Mouse (Mus musculus) midbrain, postnatal 0 days (tissue): Measurements from ENCODE around the gene Ern1. TPM values are rescaled to one million over a fixed set of nuclear protein-coding genes. Genes with fewer than 3 reads are reported as not detected.

ENCODE experiments used
- ATAC-seq: fragments of 200-750 bp; cut with Nextera tagmentation; 2 replicates; pipeline ENCODE4 v1.8.0; 2017; ENCODE audit warnings: moderate number of reproducible peaks, mild to moderate bottlenecking, moderate TSS enrichment, moderate library complexity; ENCODE audit not compliant: low FRiP score
- DNase-seq: peaks from one replicate; pipeline ENCODE4 v3.0.0-alpha.2; 2015; ENCODE audit warnings: low spot score
- H3K27ac ChIP-seq: fragments of 300-500 bp; sonication (generic); 2 replicates; pipeline ENCODE4 v1.5.1; 2014; ENCODE audit warnings: low read depth, mild to moderate bottlenecking, low read length, mixed read lengths
- H3K27me3 ChIP-seq: fragments of 300-500 bp; sonication (generic); 2 replicates; pipeline ENCODE4 v1.6.1; 2014; ENCODE audit warnings: low read length, control low read depth, mixed read lengths; ENCODE audit not compliant: insufficient read depth
- H3K36me3 ChIP-seq: fragments of 300-500 bp; sonication (generic); 2 replicates; pipeline ENCODE4 v1.6.1; 2014; ENCODE audit warnings: low read length, control low read depth, mixed read lengths; ENCODE audit not compliant: insufficient read depth
- H3K4me1 ChIP-seq: fragments of 300-500 bp; sonication (generic); 2 replicates; pipeline ENCODE4 v1.6.1; 2014; ENCODE audit warnings: mild to moderate bottlenecking, control low read depth, antibody characterized with exemption, low read length, mixed read lengths; ENCODE audit not compliant: insufficient read depth
- H3K4me2 ChIP-seq: fragments of 300-500 bp; sonication (generic); 2 replicates; pipeline ENCODE4 v1.6.1; 2014; ENCODE audit warnings: low read depth, mild to moderate bottlenecking, low read length, mixed read lengths; ENCODE audit not compliant: poor library complexity, severe bottlenecking
- H3K4me3 ChIP-seq: fragments of 300-500 bp; sonication (generic); 2 replicates; pipeline ENCODE4 v1.5.1; 2014; ENCODE audit warnings: low read depth, mild to moderate bottlenecking, low read length, moderate library complexity
- H3K9ac ChIP-seq: fragments of 300-500 bp; sonication (generic); replicated peaks from 2 replicates; pipeline ENCODE4 v1.6.1; 2014; ENCODE audit warnings: mild to moderate bottlenecking, low read length, moderate library complexity, mixed read lengths; ENCODE audit not compliant: poor library complexity, severe bottlenecking
- H3K9me3 ChIP-seq: fragments of 300-500 bp; sonication (generic); 2 replicates; pipeline ENCODE4 v1.6.1; 2016; ENCODE audit warnings: low read length, control low read depth
- CTCF ChIP-seq: IDR thresholded peaks from 2 replicates; pipeline ENCODE4 v1.5.1; 2016; ENCODE audit warnings: antibody characterized with exemption, mild to moderate bottlenecking
- WGBS: fragments of 180-500 bp; shearing (Covaris S2); extraction: QIAGEN DNeasy Blood & Tissue Kit; methylation state at CpG from one replicate; pipeline ENCODE4 v1.1.7; 2014; 5-methylcytosine and 5-hydroxymethylcytosine counted together
- polyA plus RNA-seq: library from polyadenylated mRNA; unstranded; fragments of >200 nt; fragmentation: Nextera tagmentation; extraction: Ambion mirVana; gene quantifications from 2 replicates; pipeline ENCODE4 v1.2.1, GENCODE M21; 2015
- total RNA-seq: library from RNA; depleted of rRNA; stranded (reverse); fragments of >200 nt; gene quantifications from 2 replicates; pipeline ENCODE4 v1.2.3, GENCODE M21; 2014; rRNA removed

Gene Ern1
- total RNA-seq (10.1 and 10.3 TPM in 2 replicates), polyA plus RNA-seq (2.2 and 3.7 TPM in 2 replicates)

- Histone ChIP-seq H3K9ac (peak within 1 kb of the TSS; percentile 81), H3K9me3 (no peaks in the 10 kb centered on the region), H3K4me2 (peak within 1 kb of the TSS; percentile 87), H3K27me3 (no peaks in the 10 kb centered on the region), H3K27ac (peak within 1 kb of the TSS; percentile 76), H3K4me1 (no peaks in the 10 kb centered on the region; the same call in 1 of the 2 replicates), H3K36me3 (no peaks in the 10 kb centered on the region), H3K4me3 (peak within 1 kb of the TSS; percentile 97)
- DNase-seq (peak; percentile 93), ATAC-seq (peak; percentile 95)
- no peak for TF ChIP-seq CTCF
- WGBS, result under 1% methylated on average over 28 of the region's 28 CpGs
Measured at GRCm38 (mm10) chr11:106487733-106488115, at the start of gene Ern1. Gene Ern1 (minus strand): TSS chr11:106487852.

- Histone ChIP-seq H3K27me3 (no peaks in the 10 kb centered on the region), H3K4me2 (no peak overlapping the region), H3K9ac (peak overlapping the region; percentile 42), H3K27ac (peak overlapping the region; percentile 70), H3K36me3 (peaks cover 11% of the 10 kb centered on the region; the same call in 1 of the 2 replicates), H3K4me1 (peaks cover 4% of the 10 kb centered on the region; the same call in 1 of the 2 replicates), H3K4me3 (no peak overlapping the region), H3K9me3 (no peaks in the 10 kb centered on the region)
- 16% methylated on average over 11 of the region's 11 CpGs for WGBS
- TF ChIP-seq CTCF, result no peak
- DNase-seq, result no peak
- ATAC-seq, result peak; percentile 66; the same call in 1 of the 2 replicates
Measured at GRCm38 (mm10) chr11:106536253-106536912, 48.7 kb upstream of the Ern1 start.

GRCm38 (mm10) chr11:106535660-106536252 is 48.1 kb upstream of the Ern1 start:
- Histone ChIP-seq H3K9ac (no peak overlapping the region), H3K9me3 (no peaks in the 10 kb centered on the region), H3K4me3 (no peak overlapping the region), H3K36me3 (peaks cover 12% of the 10 kb centered on the region; the same call in 1 of the 2 replicates), H3K27ac (peak overlapping the region; percentile 70), H3K4me2 (no peak overlapping the region), H3K27me3 (no peaks in the 10 kb centered on the region), H3K4me1 (peaks cover 4% of the 10 kb centered on the region; the same call in 1 of the 2 replicates)
- 84% methylated on average over 9 of the region's 9 CpGs for WGBS
- ATAC-seq (peak; percentile 47; the same call in 1 of the 2 replicates), DNase-seq (no peak)
- TF ChIP-seq CTCF, result no peak

- ATAC-seq, result no peak
- 63% methylated on average over 9 of the region's 9 CpGs for WGBS
- H3K36me3 ChIP-seq, result peaks cover 12% of the 10 kb centered on the region; the same call in 1 of the 2 replicates
- no peak overlapping the region for H3K9ac ChIP-seq
- H3K9me3 ChIP-seq, result no peaks in the 10 kb centered on the region
- peaks cover 4% of the 10 kb centered on the region; the same call in 1 of the 2 replicates for H3K4me1 ChIP-seq
- H3K4me3 ChIP-seq, result no peak overlapping the region
- no peaks in the 10 kb centered on the region for H3K27me3 ChIP-seq
- no peak overlapping the region for H3K4me2 ChIP-seq
- DNase-seq, result no peak
- H3K27ac ChIP-seq, result no peak overlapping the region
- TF ChIP-seq CTCF, result no peak
Measured at GRCm38 (mm10) chr11:106532248-106532790, 44.7 kb upstream of the Ern1 start.

- Histone ChIP-seq H3K9me3 (no peaks in the 10 kb centered on the region), H3K4me2 (no peak overlapping the region), H3K27ac (no peak overlapping the region), H3K9ac (no peak overlapping the region), H3K4me1 (no peaks in the 10 kb centered on the region), H3K27me3 (no peaks in the 10 kb centered on the region), H3K4me3 (no peak overlapping the region), H3K36me3 (peaks cover 12% of the 10 kb centered on the region; the same call in 1 of the 2 replicates)
- TF ChIP-seq CTCF, result no peak
- ATAC-seq (no peak), DNase-seq (no peak)
- 72% methylated on average over 5 of the region's 5 CpGs for WGBS
Measured at GRCm38 (mm10) chr11:106529786-106530185, 42.1 kb upstream of the Ern1 start.

GRCm38 (mm10) chr11:106529113-106529512 is 41.5 kb upstream of the Ern1 start:
- Histone ChIP-seq H3K4me3 (no peak overlapping the region), H3K36me3 (peaks cover 12% of the 10 kb centered on the region; the same call in 1 of the 2 replicates), H3K9me3 (no peaks in the 10 kb centered on the region), H3K4me2 (no peak overlapping the region), H3K9ac (no peak overlapping the region), H3K27me3 (no peaks in the 10 kb centered on the region), H3K4me1 (no peaks in the 10 kb centered on the region), H3K27ac (no peak overlapping the region)
- DNase-seq (peak; percentile 79), ATAC-seq (no peak)
- WGBS, result 37% methylated on average over 4 of the region's 4 CpGs
- TF ChIP-seq CTCF, result no peak
